Mouse (Mus musculus) CH12.LX (cell line): ENCODE results near the gene Pth1r. TPM values are rescaled to one million over a fixed set of nuclear protein-coding genes. Genes with fewer than 3 reads are reported as not detected.

ENCODE experiments used
- DNase-seq: peaks from one replicate; pipeline ENCODE4 v3.0.0-alpha.2; 2013; ENCODE audit errors: extremely low read depth
- H3K27ac ChIP-seq: 2 replicates; pipeline ENCODE4 v1.5.1; 2012; ENCODE audit warnings: low read depth, mild to moderate bottlenecking, control low read depth, moderate library complexity; ENCODE audit not compliant: insufficient read depth
- H3K27me3 ChIP-seq: replicated peaks from 2 replicates; pipeline ENCODE3; 2012; ENCODE audit warnings: inconsistent platforms
- H3K36me3 ChIP-seq, 2 experiments: replicated peaks in 1 of 2; 2 replicates each; pipeline versions ENCODE3 to v1.6.1; 2012; ENCODE audit warnings: inconsistent platforms in 1 of 2, low read length in 1 of 2, mild to moderate bottlenecking in 1 of 2, mixed read lengths in 1 of 2, moderate library complexity in 1 of 2; ENCODE audit not compliant: control insufficient read depth in 1 of 2, insufficient read depth in 1 of 2
- H3K4me1 ChIP-seq, 2 experiments: 2 replicates each; pipeline ENCODE4 v1.6.1; 2012; ENCODE audit warnings: inconsistent platforms in 1 of 2, moderate library complexity in 1 of 2; ENCODE audit not compliant: insufficient read depth in 2 of 2, control insufficient read depth in 1 of 2
- H3K4me2 ChIP-seq: 2 replicates; pipeline ENCODE4 v1.6.1; 2012; ENCODE audit warnings: low read depth, mild to moderate bottlenecking, control low read depth; ENCODE audit not compliant: poor library complexity, insufficient read depth, severe bottlenecking
- H3K4me3 ChIP-seq, 3 experiments: fragments of 150-350 bp in 1 of 3; sonication (generic) in 1 of 3; replicated peaks in 1 of 3; 2 replicates each; pipeline versions ENCODE3 to v1.5.1; 2011 to 2012; ENCODE audit warnings: low read depth in 2 of 3, low read length in 2 of 3, mild to moderate bottlenecking in 2 of 3, moderate library complexity in 2 of 3, control low read depth in 1 of 3, improper control_type of control experiment in 1 of 3, inconsistent platforms in 1 of 3, mixed read lengths in 1 of 3; ENCODE audit not compliant: poor library complexity in 1 of 3
- H3K79me2 ChIP-seq: replicated peaks from 2 replicates; pipeline ENCODE4 v1.6.1; 2012; ENCODE audit warnings: mild to moderate bottlenecking, moderate library complexity; ENCODE audit not compliant: control insufficient read depth, poor library complexity, insufficient read depth, severe bottlenecking; ENCODE audit errors: extremely low read depth
- H3K9ac ChIP-seq: 2 replicates; pipeline ENCODE4 v1.6.1; 2012; ENCODE audit warnings: low read depth, mild to moderate bottlenecking, control low read depth, moderate library complexity; ENCODE audit not compliant: insufficient read depth
- H3K9me3 ChIP-seq: replicated peaks from 2 replicates; pipeline ENCODE3; 2012; ENCODE audit warnings: low read length, inconsistent platforms, mixed read lengths
- CHD2 ChIP-seq: IDR thresholded peaks from 2 replicates; pipeline ENCODE4 v1.6.1; 2011; ENCODE audit warnings: low read length, improper control_type of control experiment
- ELF1 ChIP-seq: IDR thresholded peaks from 2 replicates; pipeline ENCODE4 v1.6.1; 2014; ENCODE audit warnings: low read depth, mild to moderate bottlenecking, inconsistent platforms, low read length, improper control_type of control experiment
- ETS1 ChIP-seq: conservative IDR thresholded peaks from 2 replicates; pipeline ENCODE4 v1.6.1; 2012; ENCODE audit warnings: low read depth, mild to moderate bottlenecking, inconsistent platforms, low read length, improper control_type of control experiment, moderate library complexity
- HCFC1 ChIP-seq: IDR thresholded peaks from 2 replicates; pipeline ENCODE4 v1.6.1; 2012; ENCODE audit warnings: low read depth, mild to moderate bottlenecking, inconsistent platforms, low read length, improper control_type of control experiment
- JUND ChIP-seq: conservative IDR thresholded peaks from 2 replicates; pipeline ENCODE4 v1.6.1; 2011; ENCODE audit warnings: low read depth, low read length, improper control_type of control experiment
- MAFK ChIP-seq: IDR thresholded peaks from 2 replicates; pipeline ENCODE4 v1.6.1; 2011; ENCODE audit warnings: low read length, improper control_type of control experiment; ENCODE audit not compliant: insufficient replicate concordance
- MAX ChIP-seq: IDR thresholded peaks from 2 replicates; pipeline ENCODE4 v1.6.1; 2011; ENCODE audit warnings: low read length, improper control_type of control experiment
- MEF2A ChIP-seq: IDR thresholded peaks from 2 replicates; pipeline ENCODE4 v1.6.1; 2014; ENCODE audit warnings: low read depth, mild to moderate bottlenecking, inconsistent platforms, low read length, improper control_type of control experiment, borderline replicate concordance
- MXI1 ChIP-seq: IDR thresholded peaks from 2 replicates; pipeline ENCODE4 v1.6.1; 2011; ENCODE audit warnings: mild to moderate bottlenecking, low read depth, low read length, improper control_type of control experiment
- MYC ChIP-seq: IDR thresholded peaks from 2 replicates; pipeline ENCODE4 v1.6.1; 2011; ENCODE audit warnings: low read depth, mild to moderate bottlenecking, improper control_type of control experiment, low read length
- NELFE ChIP-seq: IDR thresholded peaks from 2 replicates; pipeline ENCODE4 v1.6.1; 2011; ENCODE audit warnings: low read depth, low read length, improper control_type of control experiment
- PAX5 ChIP-seq: IDR thresholded peaks from 2 replicates; pipeline ENCODE4 v1.6.1; 2012; ENCODE audit warnings: low read length, inconsistent platforms, mixed read lengths
- POLR2A ChIP-seq: IDR thresholded peaks from 2 replicates; pipeline ENCODE4 v1.6.1; 2011; ENCODE audit warnings: low read depth, mild to moderate bottlenecking, improper control_type of control experiment, low read length
- POLR2AphosphoS2 ChIP-seq: IDR thresholded peaks from 2 replicates; pipeline ENCODE4 v1.6.1; 2011; ENCODE audit warnings: low read depth, low read length, improper control_type of control experiment
- SIN3A ChIP-seq: IDR thresholded peaks from 2 replicates; pipeline ENCODE4 v1.6.1; 2012; ENCODE audit warnings: low read length, improper control_type of control experiment, inconsistent platforms
- SMC3 ChIP-seq: IDR thresholded peaks from 2 replicates; pipeline ENCODE4 v1.6.1; 2011; ENCODE audit warnings: low read depth, low read length, improper control_type of control experiment
- TBP ChIP-seq: conservative IDR thresholded peaks from 2 replicates; pipeline ENCODE4 v1.6.1; 2011; ENCODE audit warnings: low read depth, low read length, improper control_type of control experiment
- TCF12 ChIP-seq: IDR thresholded peaks from 2 replicates; pipeline ENCODE4 v1.6.1; 2014; ENCODE audit warnings: low read depth, mild to moderate bottlenecking, inconsistent platforms, low read length, improper control_type of control experiment
- USF1 ChIP-seq: IDR thresholded peaks from 2 replicates; pipeline ENCODE4 v1.6.1; 2014; ENCODE audit warnings: low read depth, mild to moderate bottlenecking, inconsistent platforms, low read length, improper control_type of control experiment
- USF2 ChIP-seq: conservative IDR thresholded peaks from 2 replicates; pipeline ENCODE4 v1.6.1; 2011; ENCODE audit warnings: low read depth, low read length, improper control_type of control experiment
- ZC3H11A ChIP-seq: IDR thresholded peaks from 2 replicates; pipeline ENCODE4 v1.6.1; 2012; ENCODE audit warnings: low read depth, mild to moderate bottlenecking, inconsistent platforms, low read length, improper control_type of control experiment
- ZKSCAN1 ChIP-seq: IDR thresholded peaks from 2 replicates; pipeline ENCODE4 v1.6.1; 2012; ENCODE audit warnings: low read depth, inconsistent platforms, low read length, improper control_type of control experiment, borderline replicate concordance
- ZNF384 ChIP-seq: IDR thresholded peaks from 2 replicates; pipeline ENCODE4 v1.6.1; 2012; ENCODE audit warnings: low read depth, low read length, improper control_type of control experiment, inconsistent platforms
- dilution Hi-C: fragments of 300-500 bp; cut with MboI; formaldehyde crosslinking; loops from 2 replicates; pipeline ENCODE4 v1.14.3; 2020; ENCODE audit warnings: low sequenced_read_pairs; ENCODE audit not compliant: extremely low pct_unique_long_range_greater_than_20kb, extremely low pct_ligation_motif_present
- in situ Hi-C: fragments of 300-500 bp; cut with MboI; formaldehyde crosslinking; loops from 3 replicates; pipeline ENCODE4 v1.14.3; 2019; ENCODE audit warnings: low sequenced_read_pairs, low pct_ligation_motif_present, low pct_unique_long_range_greater_than_20kb, mixed read lengths
- polyA plus RNA-seq: library from polyadenylated mRNA; unstranded; fragments of >175 nt; gene quantifications from 2 replicates; pipeline ENCODE4 v1.2.1, GENCODE M21; 2012; ENCODE audit warnings: low read depth; ENCODE audit not compliant: insufficient read length
- total RNA-seq, 2 experiments: library from RNA; depleted of rRNA; stranded (reverse); fragments of 300-350 nt in 1 of 2; fragments of >200 nt in 1 of 2; gene quantifications; 2 replicates each; pipeline ENCODE4 v1.2.3; 2012 to 2014

The Pth1r gene
- total and polyA plus RNA-seq, 3 experiments = 0.10 to 0.76 TPM; not detected in 1

- H3K4me3 ChIP-seq = no peak overlapping the region
- dilution Hi-C loops (no loop called here), in situ Hi-C loops (no loop called here)
- H3K27me3 ChIP-seq = no peaks in the 10 kb centered on the region
- no peaks in the 10 kb centered on the region for H3K4me1 ChIP-seq
- H3K79me2 ChIP-seq = no peaks in the 10 kb centered on the region
- no peak overlapping the region for H3K27ac ChIP-seq
- H3K4me2 ChIP-seq = no peak overlapping the region
- H3K36me3 ChIP-seq = peaks cover 28 to 86% of the 10 kb centered on the region in 2 experiments
- TF ChIP-seq MAX (no peak), USF1 (no peak), CHD2 (no peak), MEF2A (no peak), ETS1 (no peak), ZC3H11A (no peak), ZNF384 (no peak), PAX5 (no peak), USF2 (no peak), ELF1 (no peak), POLR2AphosphoS2 (no peak), ZKSCAN1 (no peak), TBP (no peak), TCF12 (no peak), SMC3 (no peak), MYC (no peak), SIN3A (no peak)
- TF ChIP-seq, all 38 proteins: peak for 0
- Histone ChIP-seq H3K9ac (no peak overlapping the region), H3K9me3 (no peaks in the 10 kb centered on the region)
- DNase-seq = no peak
These were observed 50.5 kb downstream of the Pth1r start for GRCm38 (mm10) chr9:110696427-110696826.

GRCm38 (mm10) chr9:110695165-110695755 lies 51.7 kb downstream of the Pth1r start:
- no peak overlapping the region for H3K4me3 ChIP-seq
- dilution Hi-C loops = no loop called here
- TF ChIP-seq ZC3H11A (no peak), MAFK (no peak), HCFC1 (no peak), ZKSCAN1 (no peak), NELFE (no peak), SMC3 (no peak), JUND (no peak), MEF2A (no peak), POLR2A (no peak), MXI1 (no peak), MAX (no peak)
- TF ChIP-seq, all 38 proteins: peak for 0
- Histone ChIP-seq H3K27ac (no peak overlapping the region), H3K79me2 (no peaks in the 10 kb centered on the region), H3K4me2 (no peak overlapping the region), H3K9ac (no peak overlapping the region), H3K27me3 (no peaks in the 10 kb centered on the region), H3K9me3 (no peaks in the 10 kb centered on the region), H3K4me1 (no peaks in the 10 kb centered on the region), H3K36me3 (peaks cover 20 to 84% of the 10 kb centered on the region in 2 experiments)
- DNase-seq = no peak
- in situ Hi-C loops = no loop called here
